Mouse (Mus musculus): ENCODE results near the gene Cst13.

Gene Cst13

GRCm38 (mm10) chr2:148874617-148875334 lies 54.9 kb downstream of the Cst13 start:
- DNase-seq (ENCODE audit: low spot score), result peak; percentile 48

- peak; percentile 96 for DNase-seq (ENCODE audit: low spot score)
Measured at GRCm38 (mm10) chr2:148875335-148875811, 55.5 kb downstream of the Cst13 start, which contains the start of gene Cst3. Gene Cst3 (minus strand): TSS chr2:148875692.

- DNase-seq (ENCODE audit: low spot score), result no peak
Measured at GRCm38 (mm10) chr2:148877016-148877770, 57.3 kb downstream of the Cst13 start.

- DNase-seq (ENCODE audit: low spot score), result no peak
Measured at GRCm38 (mm10) chr2:148878641-148879130, 58.8 kb downstream of the Cst13 start.

GRCm38 (mm10) chr2:148879199-148879598 lies 59.3 kb downstream of the Cst13 start:
- peak; percentile 62 for DNase-seq (ENCODE audit: low spot score)
